Mouse (Mus musculus): ENCODE measurements around the gene Ggct.

Ggct gene

DNA sequence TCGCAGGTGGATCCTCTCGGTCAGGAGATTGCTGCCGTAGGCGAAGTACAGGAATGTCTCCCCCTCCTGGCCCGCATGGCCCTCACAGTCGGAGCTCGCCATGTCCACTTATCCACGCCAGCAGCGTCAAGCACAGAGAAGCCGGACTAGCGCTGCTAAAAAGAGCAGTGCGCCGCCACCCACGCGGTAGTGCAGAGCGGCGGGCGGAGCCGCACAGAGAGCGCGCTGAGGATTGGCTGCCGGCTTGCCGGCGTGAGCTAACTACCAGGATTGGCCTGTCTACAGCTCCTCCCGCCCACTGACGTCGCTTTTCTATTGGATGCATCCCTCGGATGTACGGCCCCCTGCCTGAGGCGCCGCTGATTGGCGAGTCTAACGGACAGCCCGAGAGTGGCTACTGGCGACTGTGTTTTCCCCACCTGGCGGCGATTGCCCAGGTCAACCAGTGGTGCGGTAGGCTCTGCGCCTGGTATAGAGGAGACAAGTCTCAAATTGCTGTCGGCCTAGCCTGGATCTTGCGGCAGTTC, at the start of gene Ggct:
Ggct (minus strand) TSS at position 217 of the 527 bp plus-strand sequence.
- ATAC-seq (ENCODE audit: insufficient number of reproducible peaks, low FRiP score, low TSS enrichment), result peak; percentile 99

DNA sequence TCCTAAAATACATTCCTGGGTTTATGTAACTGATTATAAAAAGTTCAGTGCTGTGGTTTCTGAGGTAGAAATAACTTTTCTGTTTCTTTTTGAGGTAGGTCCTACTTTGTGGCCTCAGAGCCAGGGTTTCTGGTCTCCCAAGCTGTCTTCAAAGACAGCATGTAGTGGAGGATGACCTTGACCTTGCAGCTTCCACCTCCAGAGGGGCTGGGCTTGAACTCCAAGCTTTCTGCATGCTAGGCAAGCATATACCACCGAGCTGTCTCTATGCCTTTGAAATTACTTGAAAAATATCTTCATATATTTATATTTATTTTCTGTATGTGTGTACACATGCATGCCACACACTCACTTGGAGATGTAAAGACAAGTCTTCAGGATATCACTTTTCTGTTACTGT, 47.3 kb upstream of the Ggct start:
- ATAC-seq (ENCODE audit: insufficient number of reproducible peaks, low FRiP score, low TSS enrichment), result no peak

DNA sequence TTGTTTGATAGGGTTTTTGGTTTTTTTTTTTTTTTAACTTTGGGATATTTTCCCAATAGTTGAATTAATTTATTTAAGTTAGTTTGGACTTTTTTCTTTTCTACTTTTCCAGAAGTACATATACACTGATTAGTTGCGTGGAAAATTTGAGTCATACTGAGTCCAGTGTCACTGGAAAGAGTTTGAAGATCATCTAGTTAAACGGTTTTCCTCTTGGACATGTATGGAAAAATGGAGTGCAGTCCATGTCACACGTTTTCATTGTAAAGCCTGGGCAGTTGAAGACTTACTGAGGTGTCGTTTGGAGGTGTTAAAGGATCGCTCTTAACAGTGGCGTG, 46.7 kb upstream of the Ggct start:
- no peak for ATAC-seq (ENCODE audit: insufficient number of reproducible peaks, low FRiP score, low TSS enrichment)

DNA sequence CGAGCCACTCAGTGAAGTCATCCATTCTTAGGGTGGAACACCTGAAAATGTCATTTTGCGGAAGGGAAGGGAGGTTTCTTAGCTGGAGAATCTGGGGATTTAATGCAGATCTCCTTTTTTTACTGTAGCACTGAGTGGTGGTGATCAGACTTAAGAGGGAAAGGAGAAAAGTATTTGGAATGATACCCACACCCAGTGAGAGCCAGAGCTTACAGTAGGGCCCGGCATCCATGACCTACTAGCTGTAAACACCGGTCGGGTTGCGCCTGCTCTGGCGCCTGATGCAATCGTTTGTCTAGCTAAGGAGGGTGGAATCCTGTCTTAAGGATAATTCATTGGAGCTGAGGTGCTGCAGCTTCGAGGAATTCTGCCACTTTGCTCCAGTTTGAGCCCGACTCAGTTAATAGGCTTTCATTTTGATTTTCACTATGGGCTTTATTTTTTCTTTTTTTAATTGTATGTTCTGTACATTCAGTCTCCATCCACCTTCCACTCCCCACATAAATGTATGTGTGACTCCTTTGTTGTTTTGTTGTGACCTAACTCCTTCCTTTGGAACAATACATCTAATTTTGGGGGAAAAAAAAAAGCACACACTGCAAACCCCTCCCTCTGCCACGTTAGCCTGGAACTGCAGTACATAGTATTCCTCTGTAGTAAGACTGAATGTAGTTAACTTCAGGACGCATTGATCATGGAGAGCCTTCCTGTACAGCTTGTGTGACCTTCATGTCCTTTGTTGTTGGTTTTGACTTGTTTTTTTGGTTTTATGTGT, 46.1 kb upstream of the Ggct start:
- no peak for ATAC-seq (ENCODE audit: insufficient number of reproducible peaks, low FRiP score, low TSS enrichment)

DNA sequence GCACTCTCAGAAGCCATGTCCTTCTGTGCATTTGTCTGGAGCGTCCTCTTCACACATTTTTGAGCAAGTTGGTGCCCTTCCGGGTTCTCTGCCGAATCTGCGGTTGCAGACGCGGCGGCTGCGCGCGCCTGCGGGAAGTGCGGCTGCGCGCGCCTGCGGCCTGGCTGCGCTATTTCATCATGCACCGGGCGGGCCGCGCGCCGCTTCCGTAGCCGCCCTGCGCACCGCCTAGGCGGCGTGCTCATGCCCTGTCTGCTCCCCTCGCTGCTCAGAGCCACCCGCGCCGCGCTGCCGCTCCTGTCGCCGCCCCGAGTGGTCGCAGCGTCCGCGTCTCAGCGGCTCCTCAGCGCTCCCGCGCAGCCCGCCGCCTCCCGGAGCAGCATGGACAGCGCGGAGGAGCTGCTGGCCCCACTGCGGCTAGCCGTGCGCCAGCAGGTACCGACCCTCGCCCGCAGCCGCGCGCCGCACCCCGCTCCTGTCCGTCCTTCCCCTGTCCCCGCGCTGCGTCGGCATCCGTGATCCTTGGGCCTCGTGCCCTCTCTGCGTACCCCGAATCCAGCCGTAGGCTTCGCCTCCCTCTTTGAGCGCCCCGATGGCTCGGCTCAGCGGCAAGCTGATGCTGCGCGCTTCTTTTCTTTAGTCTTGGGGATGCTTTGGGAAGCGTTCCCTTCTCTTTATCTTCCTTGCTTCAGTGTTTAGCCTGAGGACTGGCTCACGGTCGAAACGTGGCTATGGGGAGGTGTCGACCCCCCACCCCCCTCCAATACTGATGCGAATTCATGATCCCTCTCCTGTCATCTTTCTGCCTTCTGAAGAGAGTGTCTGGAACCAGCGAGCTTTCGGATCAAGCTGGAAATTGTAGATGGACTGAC, 45.3 kb upstream of the Ggct start, which contains the start of gene Gars:
Gars (plus strand) TSS at position 209 of the 872 bp plus-strand sequence.
- ATAC-seq (ENCODE audit: insufficient number of reproducible peaks, low FRiP score, low TSS enrichment), result peak; percentile 99

DNA sequence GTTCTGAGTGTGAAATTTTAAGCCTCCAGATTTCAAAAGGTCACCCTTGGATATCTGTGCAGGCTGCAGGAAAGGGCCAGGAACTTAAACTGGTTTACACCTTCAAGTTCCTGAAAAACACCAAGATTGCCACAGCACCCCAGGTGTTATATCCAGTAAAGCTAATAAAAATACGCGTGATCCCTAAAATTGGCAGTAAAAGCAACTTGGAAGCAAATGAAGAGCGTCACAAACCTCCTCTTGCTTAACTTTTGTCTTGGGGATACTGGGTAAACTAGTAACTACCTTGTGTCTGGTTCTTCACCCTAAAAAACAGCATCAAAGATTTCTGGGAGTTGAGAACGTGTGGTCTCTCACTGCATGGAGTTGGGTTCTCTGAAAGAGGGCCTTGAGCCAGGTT, 44.0 kb upstream of the Ggct start:
- no peak for ATAC-seq (ENCODE audit: insufficient number of reproducible peaks, low FRiP score, low TSS enrichment)

DNA sequence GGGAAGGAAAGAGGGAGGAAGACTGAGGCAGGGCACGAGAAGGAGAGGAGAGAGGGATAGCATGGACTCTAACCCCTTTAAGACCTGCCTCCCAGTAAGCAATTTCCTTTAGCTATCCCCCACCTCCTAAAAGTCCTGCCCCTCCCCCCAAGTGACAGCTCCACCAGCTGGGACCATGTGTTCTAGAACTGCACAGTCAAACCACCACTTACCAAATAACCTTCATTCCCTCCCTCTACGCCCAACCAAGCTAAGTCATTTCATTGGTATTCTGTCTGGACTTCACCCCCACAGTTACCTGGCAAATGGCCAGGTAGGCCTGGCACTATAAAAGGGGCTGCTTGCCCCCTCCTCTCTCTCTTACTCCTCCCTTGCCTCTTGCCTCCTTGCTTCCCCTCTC, 34.9 kb upstream of the Ggct start:
- no peak for ATAC-seq (ENCODE audit: insufficient number of reproducible peaks, low FRiP score, low TSS enrichment)

DNA sequence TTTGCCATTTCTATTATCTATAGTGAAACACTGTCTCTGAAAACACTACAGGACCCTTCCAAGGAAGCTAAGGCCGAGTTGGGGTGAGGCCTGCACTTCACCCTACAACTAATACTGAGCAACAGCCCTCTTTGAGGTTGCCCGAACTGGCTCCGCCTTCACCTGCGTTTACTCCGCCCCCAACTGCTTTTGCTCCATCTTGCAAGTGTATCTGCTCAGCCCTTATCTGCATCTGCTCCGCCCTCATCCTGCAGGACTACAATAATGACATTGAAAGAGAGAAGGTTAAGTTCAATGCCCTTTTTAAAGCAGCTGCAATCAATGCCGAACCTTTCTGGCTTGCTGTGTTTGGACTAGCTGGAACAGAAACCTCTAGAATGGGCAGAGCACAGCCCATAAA, 29.1 kb upstream of the Ggct start:
- no peak for ATAC-seq (ENCODE audit: insufficient number of reproducible peaks, low FRiP score, low TSS enrichment)

DNA sequence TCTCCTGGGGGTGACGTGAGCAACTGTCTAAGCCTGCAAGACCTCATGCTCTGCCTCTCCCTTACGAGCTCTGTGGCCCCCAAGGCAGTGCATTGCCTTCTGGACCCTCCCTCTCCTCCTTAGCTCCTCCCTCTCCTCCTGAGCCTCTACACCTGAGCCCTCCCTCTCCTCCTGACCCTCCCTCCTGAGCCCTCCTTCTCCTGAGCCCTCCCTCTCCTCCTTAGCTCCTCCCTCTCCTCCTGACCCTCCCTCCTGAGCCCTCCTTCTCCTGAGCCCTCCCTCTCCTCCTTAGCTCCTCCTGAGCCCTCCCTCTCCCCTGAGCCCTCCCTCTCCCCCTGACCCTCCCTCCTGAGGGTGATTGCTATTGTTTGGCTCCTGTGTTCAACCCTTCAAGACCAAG, 25.7 kb upstream of the Ggct start:
- ATAC-seq (ENCODE audit: insufficient number of reproducible peaks, low FRiP score, low TSS enrichment), result no peak

DNA sequence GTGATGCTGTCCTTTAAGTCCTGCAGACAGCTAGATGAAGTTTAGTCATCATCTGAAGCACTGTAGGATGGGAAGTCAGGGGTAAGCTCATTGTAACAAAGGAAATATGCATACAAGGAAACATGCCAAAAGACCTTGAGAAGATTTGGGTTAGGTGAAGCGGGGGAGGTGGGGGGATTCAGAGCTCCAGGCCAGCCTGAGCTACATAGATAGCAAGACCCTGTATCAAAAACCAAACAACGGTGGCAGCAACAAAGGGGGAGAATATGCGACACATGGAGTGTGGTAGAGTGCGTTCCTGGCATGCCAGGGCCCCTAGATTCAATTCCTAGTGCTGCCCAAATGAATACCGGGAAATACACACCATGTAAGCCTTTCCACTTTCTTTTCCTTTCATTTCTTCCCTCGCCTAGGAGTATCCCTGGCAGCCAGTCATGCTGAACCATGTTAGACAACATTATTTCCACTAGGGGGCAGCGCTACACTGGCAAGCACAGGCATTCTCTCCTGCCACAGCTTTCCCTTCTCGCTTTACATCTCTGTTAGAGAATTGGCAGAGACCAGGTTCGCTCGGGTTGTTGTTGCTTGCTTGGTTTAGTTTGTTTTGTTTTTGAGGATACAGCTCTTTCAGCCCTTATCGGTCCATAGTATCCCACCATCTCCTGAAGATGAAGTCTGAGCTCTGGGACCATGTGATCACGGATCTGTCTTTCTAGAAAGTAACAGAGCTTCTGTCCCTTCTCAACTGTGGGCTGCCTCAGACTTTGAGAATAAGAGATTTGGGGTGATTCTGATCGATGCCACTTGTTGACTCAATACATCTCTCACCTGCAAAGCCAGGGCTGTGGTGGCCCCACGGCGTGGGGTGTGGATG, 24.2 kb upstream of the Ggct start:
- ATAC-seq (ENCODE audit: insufficient number of reproducible peaks, low FRiP score, low TSS enrichment), result peak; percentile 86

DNA sequence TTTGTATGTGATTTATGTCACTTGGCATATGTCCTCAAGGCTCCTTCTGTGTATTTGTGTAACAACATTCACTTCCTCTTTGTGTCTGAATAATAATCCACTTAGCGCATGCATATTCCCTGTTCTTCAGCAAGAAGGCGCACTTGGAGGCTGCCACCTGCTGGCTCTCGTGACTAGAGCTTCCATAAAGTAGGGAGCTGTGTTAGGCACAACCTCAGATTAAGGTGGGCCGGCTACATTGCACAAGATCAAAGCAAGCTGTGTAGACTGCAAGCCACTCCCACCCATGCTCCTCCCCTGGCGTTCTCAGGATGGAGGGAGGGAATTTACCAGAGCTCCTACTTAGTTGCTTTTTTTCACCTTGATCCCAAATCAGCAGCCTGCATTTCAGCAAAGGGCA, 23.5 kb upstream of the Ggct start:
- no peak for ATAC-seq (ENCODE audit: insufficient number of reproducible peaks, low FRiP score, low TSS enrichment)

DNA sequence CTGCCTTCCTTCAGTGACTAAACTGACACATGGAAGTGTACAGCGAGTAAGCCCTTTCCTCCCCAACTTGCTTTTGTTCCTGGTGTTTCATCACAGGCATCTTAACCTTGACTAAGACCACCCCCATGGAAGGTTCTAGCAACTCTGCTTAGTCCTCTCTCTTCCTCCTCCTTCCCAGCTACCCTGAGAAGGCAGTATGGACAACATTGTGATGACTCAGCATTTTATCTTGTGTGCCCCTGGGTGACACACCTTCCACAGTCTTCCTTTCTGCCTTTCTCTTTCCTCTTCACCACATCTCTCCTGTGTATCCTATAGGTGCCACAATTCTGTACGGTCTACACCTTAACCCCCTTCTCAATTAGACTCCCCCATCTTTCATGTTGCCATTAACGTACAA, 21.4 kb upstream of the Ggct start:
- ATAC-seq (ENCODE audit: insufficient number of reproducible peaks, low FRiP score, low TSS enrichment), result no peak

DNA sequence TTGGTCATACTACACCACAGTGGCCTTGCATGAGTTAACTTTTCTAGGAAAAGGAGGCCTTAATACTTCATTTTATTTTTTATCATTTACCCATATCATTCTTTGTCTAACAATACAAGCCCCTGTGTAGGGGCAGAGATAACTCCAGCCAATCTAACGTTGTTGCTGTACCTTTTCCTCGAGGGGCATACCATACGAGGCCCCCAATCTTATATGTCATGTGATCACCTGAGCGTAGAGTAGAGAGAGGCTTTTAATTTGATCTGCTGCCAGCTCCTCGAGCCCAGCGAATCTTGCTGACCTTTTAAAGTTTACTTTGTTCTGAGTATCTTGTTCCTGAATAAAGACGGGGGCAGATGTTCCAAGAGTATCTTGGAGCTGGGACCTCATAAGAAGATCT, 19.8 kb upstream of the Ggct start:
- no peak for ATAC-seq (ENCODE audit: insufficient number of reproducible peaks, low FRiP score, low TSS enrichment)

DNA sequence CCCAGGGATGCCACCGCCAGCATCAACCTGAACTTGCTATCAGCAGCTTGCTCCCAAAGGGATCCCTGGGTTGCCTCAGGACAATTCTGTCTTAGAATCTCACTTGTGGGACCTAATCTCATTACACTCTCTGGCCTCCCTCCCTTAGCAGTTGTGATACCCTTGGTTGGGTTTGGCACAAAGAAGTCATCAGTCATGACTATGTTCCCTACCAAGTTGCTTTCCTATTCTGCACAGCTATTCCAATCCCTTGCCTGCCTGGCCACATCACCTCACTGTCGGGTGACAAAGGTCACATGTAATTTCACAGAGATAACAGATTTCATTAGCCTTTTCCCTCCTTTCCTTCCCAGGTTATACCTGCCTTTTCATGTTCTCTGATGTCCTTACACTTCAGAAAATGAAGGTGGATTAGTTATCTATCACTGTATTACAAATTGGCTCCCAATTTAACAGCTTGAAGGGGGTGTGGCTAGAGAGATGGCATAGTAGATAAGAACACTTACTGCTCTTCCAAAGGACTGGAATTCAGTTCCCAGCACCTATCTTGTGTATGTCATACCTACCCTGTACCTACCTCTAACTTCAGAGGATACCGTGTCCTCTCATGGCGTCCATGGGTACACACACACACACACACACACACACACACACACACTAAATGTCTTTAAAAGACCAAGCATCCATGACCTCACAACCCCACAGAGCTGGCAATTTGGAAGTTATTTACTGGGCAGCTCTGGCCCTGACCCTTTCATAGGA, 17.8 kb upstream of the Ggct start:
- no peak for ATAC-seq (ENCODE audit: insufficient number of reproducible peaks, low FRiP score, low TSS enrichment)

DNA sequence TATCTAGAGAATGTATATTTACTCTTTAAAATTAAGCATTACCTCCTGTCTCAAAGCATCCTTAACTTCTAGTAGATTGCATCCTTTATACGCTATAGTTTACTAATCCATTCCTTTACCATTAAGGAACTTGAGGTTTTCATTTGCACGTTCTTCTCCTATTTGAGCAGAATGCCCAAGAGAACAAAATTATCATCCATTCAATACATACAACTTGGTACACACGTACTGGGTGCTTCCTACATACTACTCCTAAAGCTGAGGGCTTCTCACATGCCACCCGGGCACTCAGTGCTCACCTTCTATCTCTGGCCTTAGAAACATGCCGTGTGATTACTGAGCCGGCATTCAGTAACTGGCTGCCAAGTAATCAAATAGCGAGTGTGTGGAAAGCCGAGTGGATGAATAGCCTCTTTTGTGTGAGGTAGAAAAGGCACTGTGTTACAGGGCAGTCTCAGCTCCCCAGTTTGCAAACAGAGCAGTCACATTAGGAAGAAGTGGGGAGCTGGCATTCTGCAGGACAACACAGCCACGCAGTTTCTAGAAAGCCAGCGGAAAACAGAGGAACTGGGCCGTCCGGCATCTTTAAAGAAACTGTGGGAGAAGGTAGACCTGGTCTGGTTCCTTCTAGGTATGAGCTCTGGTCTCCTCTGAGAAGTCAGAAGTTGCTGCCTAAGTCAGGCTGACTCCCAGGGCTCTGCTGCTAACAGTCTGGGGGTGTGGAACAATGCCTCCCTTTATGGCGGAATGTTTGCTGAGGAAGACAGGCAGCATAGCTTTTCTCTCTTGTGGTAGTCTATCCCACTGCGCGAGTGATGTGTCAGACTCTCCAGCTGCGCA, 16.9 kb upstream of the Ggct start:
- ATAC-seq (ENCODE audit: insufficient number of reproducible peaks, low FRiP score, low TSS enrichment), result no peak

DNA sequence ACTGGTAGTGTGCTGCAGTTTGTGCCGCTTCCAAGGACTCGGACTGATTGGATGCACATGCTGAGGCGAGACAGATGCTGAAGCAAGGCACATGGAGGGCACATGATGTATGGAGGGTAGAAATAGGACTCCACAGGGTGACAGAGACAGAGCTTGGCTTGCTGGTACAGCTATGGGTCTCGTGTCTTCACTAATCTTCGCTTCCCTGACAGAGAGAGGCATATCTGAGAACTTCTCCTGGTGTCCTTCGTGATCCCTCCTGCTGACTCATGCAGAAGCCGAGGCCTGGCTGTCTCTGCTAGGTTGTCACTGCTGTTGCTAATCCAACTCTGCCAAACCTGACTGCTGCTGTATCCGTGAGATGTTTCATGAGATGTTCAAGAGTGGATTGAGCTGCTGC, 15.7 kb upstream of the Ggct start:
- no peak for ATAC-seq (ENCODE audit: insufficient number of reproducible peaks, low FRiP score, low TSS enrichment)

DNA sequence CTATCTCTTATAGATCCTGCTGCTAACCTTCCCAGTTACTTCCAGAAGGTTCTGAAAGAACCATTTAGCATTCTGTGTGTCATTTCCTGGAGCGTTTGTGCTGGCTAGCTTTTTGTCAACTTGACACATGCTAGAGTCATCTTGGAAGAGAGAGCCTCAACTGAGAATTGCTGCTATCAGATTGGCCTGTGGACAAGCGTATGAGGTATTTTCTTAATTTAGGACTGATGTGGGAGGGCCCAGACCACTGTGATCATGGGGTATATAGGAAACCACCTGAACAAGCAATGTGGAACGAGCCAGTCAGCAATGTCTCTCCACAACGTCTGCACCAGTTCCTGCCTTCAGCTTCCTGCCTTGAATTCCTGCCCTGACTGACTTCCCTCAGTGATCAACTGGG, 10.8 kb upstream of the Ggct start:
- ATAC-seq (ENCODE audit: insufficient number of reproducible peaks, low FRiP score, low TSS enrichment), result no peak

DNA sequence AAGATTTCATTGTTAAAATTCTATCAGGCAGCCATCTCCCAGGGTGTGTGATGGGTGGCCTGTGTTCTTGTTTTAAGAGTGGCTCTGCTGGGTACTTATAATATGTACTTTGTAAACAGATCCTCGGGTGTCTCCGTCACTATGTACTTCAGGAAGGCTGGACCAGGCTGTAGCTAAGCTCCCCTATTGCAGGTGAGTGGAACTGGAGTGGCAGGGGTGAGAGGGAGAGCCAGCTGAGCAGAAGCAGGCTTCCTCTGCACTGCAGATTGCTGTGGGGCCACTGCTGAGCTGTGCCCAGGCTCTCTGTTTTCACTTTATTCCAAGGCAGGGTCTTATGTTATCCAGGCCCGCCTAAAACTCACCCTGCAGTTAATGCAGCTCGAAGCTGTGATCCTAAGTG, 9.7 kb upstream of the Ggct start:
- ATAC-seq (ENCODE audit: insufficient number of reproducible peaks, low FRiP score, low TSS enrichment), result no peak

DNA sequence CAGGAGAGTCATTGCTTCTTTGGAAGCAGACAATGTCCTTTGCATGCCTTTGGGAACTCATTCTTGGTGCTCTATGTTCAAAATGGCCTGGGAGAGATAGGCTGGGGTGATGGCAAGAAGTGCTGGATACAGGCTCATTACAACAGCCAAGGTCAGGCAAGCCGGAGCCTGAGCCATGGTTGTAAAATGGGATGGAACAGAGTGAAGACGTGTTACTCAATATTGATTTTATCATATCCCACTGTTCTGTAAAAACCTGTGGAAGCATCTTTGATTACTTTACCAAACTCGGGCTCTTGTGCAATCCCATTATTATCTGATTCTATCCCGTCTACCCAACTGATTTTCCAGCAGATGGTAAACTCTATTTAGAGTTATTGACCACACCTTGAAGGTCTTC, 8.6 kb upstream of the Ggct start:
- no peak for ATAC-seq (ENCODE audit: insufficient number of reproducible peaks, low FRiP score, low TSS enrichment)

Measured in cerebellum, adult (tissue).